Mouse (Mus musculus): Measurements from ENCODE around the gene Isca2. TPM values are rescaled to one million over a fixed set of nuclear protein-coding genes. Genes with fewer than 3 reads are reported as not detected.

The Isca2 gene
- 80.7 TPM for polyA plus RNA-seq (2014; fragmentation: Illumina TruSeq; extraction: RNeasy Lipid Tissue Mini Kit (QIAGEN cat#74804))

DNA sequence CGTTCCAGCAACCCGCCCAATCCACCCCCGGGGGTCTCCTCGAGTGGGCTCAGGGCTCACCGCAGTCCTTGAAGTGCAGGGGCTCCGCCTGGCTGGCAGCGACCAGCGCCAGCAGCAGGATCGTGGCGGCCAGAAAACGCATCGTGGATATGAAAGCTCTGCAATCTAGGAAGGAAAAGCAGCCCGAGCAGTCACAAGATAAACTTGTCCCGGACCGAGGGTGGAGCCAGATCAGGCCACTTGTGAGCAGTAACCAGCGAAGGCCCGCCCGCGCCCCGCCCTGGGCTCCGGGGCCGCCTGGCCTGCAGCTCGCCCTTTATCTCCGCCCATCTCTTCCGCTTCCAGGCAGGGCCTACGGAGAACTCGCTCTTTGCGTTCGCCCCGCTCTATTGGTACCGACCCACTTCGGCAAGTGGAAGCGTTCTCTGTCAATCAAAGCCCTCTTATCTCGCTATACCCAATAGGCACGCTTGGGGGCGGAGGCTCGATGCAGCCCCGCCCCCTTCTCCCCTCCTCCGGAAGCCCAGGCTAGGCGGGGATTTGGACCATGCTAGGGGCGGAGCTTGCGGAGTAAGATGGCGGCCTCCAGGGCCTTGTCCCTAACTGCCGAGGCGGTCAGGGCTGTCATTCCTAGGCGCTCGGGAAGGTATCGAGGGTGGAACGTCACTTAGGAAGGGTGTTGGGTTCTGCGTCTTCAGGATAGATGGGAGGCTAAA, at the start of gene Isca2, which contains the start of gene Npc2:
Gene Isca2 (plus strand): TSS at position 526 of the 716 bp plus-strand sequence.
Gene Npc2 (minus strand): TSS at position 427 of the 716 bp plus-strand sequence.

Other genes with a start within 250 kb of the Isca2 start
- not detected for gene Vsx2, start 203.5 kb upstream of the Isca2 start, polyA plus RNA-seq (2014; fragmentation: Illumina TruSeq; extraction: RNeasy Lipid Tissue Mini Kit (QIAGEN cat#74804))
- 1.6 TPM for gene Abcd4, start 155.8 kb upstream of the Isca2 start, polyA plus RNA-seq (2014; fragmentation: Illumina TruSeq; extraction: RNeasy Lipid Tissue Mini Kit (QIAGEN cat#74804))
- 0.97 TPM for gene Vrtn, start 132.2 kb upstream of the Isca2 start, polyA plus RNA-seq (2014; fragmentation: Illumina TruSeq; extraction: RNeasy Lipid Tissue Mini Kit (QIAGEN cat#74804))
- not detected for gene Syndig1l, start 74.4 kb upstream of the Isca2 start, polyA plus RNA-seq (2014; fragmentation: Illumina TruSeq; extraction: RNeasy Lipid Tissue Mini Kit (QIAGEN cat#74804))
- 32.0 TPM for gene Npc2, start 99 bp upstream of the Isca2 start, polyA plus RNA-seq (2014; fragmentation: Illumina TruSeq; extraction: RNeasy Lipid Tissue Mini Kit (QIAGEN cat#74804))
- gene Ltbp2, start 103.3 kb downstream of the Isca2 start, polyA plus RNA-seq (2014; fragmentation: Illumina TruSeq; extraction: RNeasy Lipid Tissue Mini Kit (QIAGEN cat#74804)): 1.1 TPM
- 142 TPM for gene Fcf1, start 197.6 kb downstream of the Isca2 start, polyA plus RNA-seq (2014; fragmentation: Illumina TruSeq; extraction: RNeasy Lipid Tissue Mini Kit (QIAGEN cat#74804))
- gene Arel1, start 197.6 kb downstream of the Isca2 start, polyA plus RNA-seq (2014; fragmentation: Illumina TruSeq; extraction: RNeasy Lipid Tissue Mini Kit (QIAGEN cat#74804)): 23.1 TPM
- 76.1 TPM for gene Ylpm1, start 223.1 kb downstream of the Isca2 start, polyA plus RNA-seq (2014; fragmentation: Illumina TruSeq; extraction: RNeasy Lipid Tissue Mini Kit (QIAGEN cat#74804))